Mouse (Mus musculus) liver, embryonic 16.5 days (tissue): ENCODE results near the gene Rad51c. TPM values are rescaled to one million over a fixed set of nuclear protein-coding genes. Genes with fewer than 3 reads are reported as not detected.

Experiments
- ATAC-seq: fragments of 200-750 bp; cut with Nextera tagmentation; 2 replicates; pipeline ENCODE4 v1.8.0; 2017; ENCODE audit warnings: low read depth, mild to moderate bottlenecking, moderate number of reproducible peaks, moderate library complexity
- H3K27ac ChIP-seq: fragments of 300-500 bp; sonication (generic); 2 replicates; pipeline ENCODE4 v1.5.1; 2014; ENCODE audit warnings: mild to moderate bottlenecking, low read length
- H3K27me3 ChIP-seq: fragments of 300-500 bp; sonication (generic); 2 replicates; pipeline ENCODE4 v1.6.1; 2014; ENCODE audit warnings: low read depth, low read length, mixed read lengths; ENCODE audit not compliant: control insufficient read depth, insufficient read depth
- H3K36me3 ChIP-seq: fragments of 300-500 bp; sonication (generic); 2 replicates; pipeline ENCODE4 v1.6.1; 2014; ENCODE audit warnings: mild to moderate bottlenecking; ENCODE audit not compliant: control insufficient read depth, insufficient read depth
- H3K4me1 ChIP-seq: fragments of 300-500 bp; sonication (generic); 2 replicates; pipeline ENCODE4 v1.6.1; 2014; ENCODE audit warnings: low read depth, low read length, mixed read lengths; ENCODE audit not compliant: control insufficient read depth
- H3K4me2 ChIP-seq: fragments of 300-500 bp; sonication (generic); 2 replicates; pipeline ENCODE4 v1.6.1; 2014; ENCODE audit warnings: low read depth, low read length, mixed read lengths
- H3K4me3 ChIP-seq: fragments of 300-500 bp; sonication (generic); 2 replicates; pipeline ENCODE4 v1.5.1; 2014; ENCODE audit warnings: low read depth, mild to moderate bottlenecking, low read length
- H3K9ac ChIP-seq: fragments of 300-500 bp; sonication (generic); 2 replicates; pipeline ENCODE4 v1.6.1; 2014; ENCODE audit warnings: low read depth, low read length
- H3K9me3 ChIP-seq: fragments of 300-500 bp; sonication (generic); replicated peaks from 2 replicates; pipeline ENCODE4 v1.6.1; 2016; ENCODE audit warnings: low read length; ENCODE audit not compliant: control insufficient read depth
- WGBS: fragments of 180-500 bp; shearing (Covaris S2); extraction: QIAGEN DNeasy Blood & Tissue Kit; methylation state at CpG from one replicate; pipeline ENCODE4 v1.1.7; 2014; ENCODE audit not compliant: insufficient replicate concordance; 5-methylcytosine and 5-hydroxymethylcytosine counted together
- polyA plus RNA-seq: library from polyadenylated mRNA; unstranded; fragments of >200 nt; fragmentation: Nextera tagmentation; extraction: Ambion mirVana; gene quantifications from 2 replicates; pipeline ENCODE4 v1.2.1, GENCODE M21; 2015

The Rad51c gene
- polyA plus RNA-seq, 1 experiment from 2014 or later = 3.9 TPM

- Histone ChIP-seq H3K36me3 (no peaks in the 10 kb centered on the region), H3K4me1 (peaks cover 17% of the 10 kb centered on the region), H3K4me3 (peak overlapping the region; percentile 86), H3K27me3 (peaks cover 40% of the 10 kb centered on the region), H3K9ac (peak overlapping the region; percentile 85), H3K27ac (peak overlapping the region; percentile 16; the same call in 1 of the 2 replicates), H3K4me2 (peak overlapping the region; percentile 93), H3K9me3 (no peaks in the 10 kb centered on the region)
- ATAC-seq = 0 out of 2 replicates have a peak, but pooled peaks have one; percentile 3
- WGBS = 8% methylated on average over 10 of the region's 10 CpGs
Measured at GRCm38 (mm10) chr11:87359262-87359612, 45.5 kb downstream of the Rad51c start.

- H3K4me2 ChIP-seq = peak within 1 kb of the TSS; percentile 93
- H3K9me3 ChIP-seq = no peaks in the 10 kb centered on the region
- peaks cover 40% of the 10 kb centered on the region for H3K27me3 ChIP-seq
- peak within 1 kb of the TSS; percentile 61 for H3K27ac ChIP-seq
- H3K9ac ChIP-seq = peak within 1 kb of the TSS; percentile 85
- peaks cover 17% of the 10 kb centered on the region for H3K4me1 ChIP-seq
- ATAC-seq = peak; percentile 98
- H3K36me3 ChIP-seq = no peaks in the 10 kb centered on the region
- under 1% methylated on average over 88 of the region's 104 CpGs for WGBS
- H3K4me3 ChIP-seq = peak within 1 kb of the TSS; percentile 86
Measured at GRCm38 (mm10) chr11:87358331-87359261, 46.2 kb downstream of the Rad51c start, which contains the start of gene Ppm1e. Gene Ppm1e (minus strand): TSS chr11:87359023.

- Histone ChIP-seq H3K9ac (peak overlapping the region; percentile 85), H3K9me3 (no peaks in the 10 kb centered on the region), H3K4me1 (peaks cover 17% of the 10 kb centered on the region), H3K4me2 (peak overlapping the region; percentile 93), H3K27me3 (peaks cover 40% of the 10 kb centered on the region), H3K4me3 (peak overlapping the region; percentile 86), H3K27ac (peak overlapping the region; percentile 61; the same call in 1 of the 2 replicates), H3K36me3 (no peaks in the 10 kb centered on the region)
- WGBS = 4% methylated on average over 31 of the region's 31 CpGs
- no peak for ATAC-seq
Measured at GRCm38 (mm10) chr11:87357317-87358300, 47.1 kb downstream of the Rad51c start.

GRCm38 (mm10) chr11:87354861-87355260 lies 49.9 kb downstream of the Rad51c start:
- Histone ChIP-seq H3K27ac (no peak overlapping the region), H3K9ac (no peak overlapping the region), H3K9me3 (no peaks in the 10 kb centered on the region), H3K27me3 (peaks cover 27% of the 10 kb centered on the region), H3K4me2 (no peak overlapping the region), H3K4me1 (peaks cover 17% of the 10 kb centered on the region), H3K36me3 (no peaks in the 10 kb centered on the region), H3K4me3 (no peak overlapping the region)
- 69% methylated on average over 1 of the region's 1 CpGs for WGBS
- ATAC-seq = no peak

- ATAC-seq = no peak
- H3K36me3 ChIP-seq = no peaks in the 10 kb centered on the region
- no peak overlapping the region for H3K4me2 ChIP-seq
- no peak overlapping the region for H3K4me3 ChIP-seq
- peaks cover 10% of the 10 kb centered on the region for H3K4me1 ChIP-seq
- H3K27ac ChIP-seq = no peak overlapping the region
- H3K27me3 ChIP-seq = peaks cover 15% of the 10 kb centered on the region
- H3K9ac ChIP-seq = no peak overlapping the region
- WGBS = 68% methylated on average over 7 of the region's 7 CpGs
- no peaks in the 10 kb centered on the region for H3K9me3 ChIP-seq
Measured at GRCm38 (mm10) chr11:87353646-87354170, 51.0 kb downstream of the Rad51c start.

Other genes starting within 250 kb of the Rad51c start
- 1.1 and 1.6 TPM in 2 replicates for gene Ppm1e, start 45.9 kb downstream of the Rad51c start, polyA plus RNA-seq
- 0.08 and 0.21 TPM in 2 replicates for gene Tex14, start 111 bp upstream of the Rad51c start, polyA plus RNA-seq
- not detected in 2 replicates for gene Gm11492, start 161.7 kb upstream of the Rad51c start, polyA plus RNA-seq
- gene Sept4, start 163.9 kb upstream of the Rad51c start, polyA plus RNA-seq = 11.6 and 12.0 TPM in 2 replicates
- gene Mtmr4, start 187.2 kb upstream of the Rad51c start, polyA plus RNA-seq = 10.1 and 10.5 TPM in 2 replicates
- 0.06 TPM in 1 of 2 replicates, not detected in the other for gene Hsf5, start 212.2 kb upstream of the Rad51c start, polyA plus RNA-seq